Mouse (Mus musculus) CH12.LX (cell line): ENCODE measurements around the gene Cbx4.

Experiments
- CTCF ChIP-seq, 2 experiments: IDR thresholded peaks in 1 of 2; conservative IDR thresholded peaks in 1 of 2; 2 replicates each; pipeline ENCODE4 v1.5.1; 2011 to 2012; ENCODE audit warnings: low read depth in 2 of 2, low read length in 2 of 2, improper control_type of control experiment in 1 of 2, inconsistent platforms in 1 of 2, mild to moderate bottlenecking in 1 of 2, moderate library complexity in 1 of 2
- EP300 ChIP-seq: IDR thresholded peaks from 2 replicates; pipeline ENCODE4 v1.6.1; 2011; ENCODE audit warnings: low read length, improper control_type of control experiment
- SIN3A ChIP-seq: IDR thresholded peaks from 2 replicates; pipeline ENCODE4 v1.6.1; 2012; ENCODE audit warnings: low read length, improper control_type of control experiment, inconsistent platforms

DNA sequence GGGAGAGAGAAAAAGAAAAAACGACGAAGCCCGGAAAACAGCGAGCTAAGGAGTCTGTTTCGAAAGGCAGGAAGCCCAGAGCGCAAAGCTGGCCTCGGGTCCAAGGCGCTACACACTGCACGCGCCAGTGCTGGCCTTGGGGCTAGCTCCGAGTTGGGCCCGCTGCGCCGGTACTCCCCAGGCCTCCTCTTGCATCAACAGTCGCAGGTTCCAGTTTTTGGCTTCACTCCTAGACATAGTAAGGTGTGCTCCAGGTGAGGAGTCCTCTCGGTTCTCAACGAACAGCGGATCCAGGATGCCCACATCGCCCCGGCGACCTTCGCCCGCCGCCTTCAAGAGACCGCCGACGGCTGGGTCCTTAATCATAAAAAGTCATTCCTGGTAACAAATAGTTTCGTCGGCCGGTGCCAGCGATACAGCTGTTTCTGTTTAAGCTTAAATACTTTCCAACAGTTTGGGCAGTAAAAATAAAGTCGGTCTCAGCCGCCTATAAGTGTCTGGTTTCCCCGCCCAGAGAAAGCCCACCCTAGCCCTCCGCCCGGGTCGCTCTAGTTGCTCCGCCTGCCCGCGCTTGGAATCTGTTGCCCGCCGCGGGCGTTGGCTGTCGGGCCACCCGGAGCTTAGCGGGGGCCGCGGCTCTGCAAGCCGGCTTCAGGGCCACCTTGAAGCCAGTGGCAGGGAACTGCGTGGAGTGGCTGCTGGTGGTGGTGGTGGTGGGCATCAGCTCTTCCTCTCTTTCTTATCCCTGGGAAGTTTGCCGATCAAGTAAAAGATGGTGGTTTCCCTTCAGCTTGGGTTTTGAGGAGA is 43.4 kb downstream of the Cbx4 start:
- TF ChIP-seq EP300, result no peak
- no peak for TF ChIP-seq CTCF (conservative IDR thresholded peaks at IDR 0.05 in 1 of 2, IDR thresholded peaks at IDR 0.05 in 1 of 2; ENCODE audit: low read depth in 2 of 2, low read length in 2 of 2)
- no peak for TF ChIP-seq SIN3A
